Mouse (Mus musculus) thymus, postnatal 25 days (tissue): ENCODE measurements around the gene Cdh22.

Source experiments
- DNase-seq: peaks from one replicate; pipeline ENCODE4 v3.0.0; 2022

The Cdh22 gene

GRCm38 (mm10) chr2:165234613-165235291 is at the start of gene Cdh22:
Cdh22 (minus strand) TSS chr2:165234853.
- DNase-seq = peak; percentile 13

GRCm38 (mm10) chr2:165284377-165284776 is 49.7 kb upstream of the Cdh22 start:
- no peak for DNase-seq

- no peak for DNase-seq
Observed at GRCm38 (mm10) chr2:165283644-165284043, 49.0 kb upstream of the Cdh22 start.

- DNase-seq = no peak
Observed at GRCm38 (mm10) chr2:165281779-165282311, 47.2 kb upstream of the Cdh22 start.

- no peak for DNase-seq
Observed at GRCm38 (mm10) chr2:165279351-165279750, 44.7 kb upstream of the Cdh22 start.

- DNase-seq = no peak
Observed at GRCm38 (mm10) chr2:165277188-165277740, 42.6 kb upstream of the Cdh22 start.

GRCm38 (mm10) chr2:165275824-165276223 is 41.2 kb upstream of the Cdh22 start:
- DNase-seq = peak; percentile 63

GRCm38 (mm10) chr2:165275124-165275640 is 40.5 kb upstream of the Cdh22 start:
- no peak for DNase-seq

GRCm38 (mm10) chr2:165273589-165273988 is 38.9 kb upstream of the Cdh22 start:
- no peak for DNase-seq

GRCm38 (mm10) chr2:165271326-165271725 is 36.7 kb upstream of the Cdh22 start:
- DNase-seq = no peak

- no peak for DNase-seq
Observed at GRCm38 (mm10) chr2:165270858-165271257, 36.2 kb upstream of the Cdh22 start.

GRCm38 (mm10) chr2:165266739-165267138 is 32.1 kb upstream of the Cdh22 start:
- DNase-seq = no peak

GRCm38 (mm10) chr2:165263861-165264260 is 29.2 kb upstream of the Cdh22 start:
- no peak for DNase-seq

- DNase-seq = no peak
Observed at GRCm38 (mm10) chr2:165262274-165262990, 27.8 kb upstream of the Cdh22 start.

- no peak for DNase-seq
Observed at GRCm38 (mm10) chr2:165259859-165260258, 25.2 kb upstream of the Cdh22 start.

- no peak for DNase-seq
Observed at GRCm38 (mm10) chr2:165258321-165258720, 23.7 kb upstream of the Cdh22 start.

GRCm38 (mm10) chr2:165257151-165257834 is 22.6 kb upstream of the Cdh22 start:
- DNase-seq = no peak

GRCm38 (mm10) chr2:165256213-165256612 is 21.6 kb upstream of the Cdh22 start:
- no peak for DNase-seq

GRCm38 (mm10) chr2:165253867-165254266 is 19.2 kb upstream of the Cdh22 start:
- no peak for DNase-seq

GRCm38 (mm10) chr2:165253269-165253668 is 18.6 kb upstream of the Cdh22 start:
- no peak for DNase-seq

- no peak for DNase-seq
Observed at GRCm38 (mm10) chr2:165252801-165253200, 18.1 kb upstream of the Cdh22 start.

GRCm38 (mm10) chr2:165252381-165252780 is 17.7 kb upstream of the Cdh22 start:
- DNase-seq = no peak

GRCm38 (mm10) chr2:165250903-165251302 is 16.2 kb upstream of the Cdh22 start:
- no peak for DNase-seq
